Mouse (Mus musculus): Measurements from ENCODE around the gene Lgals4. TPM values are rescaled to one million over a fixed set of nuclear protein-coding genes. Genes with fewer than 3 reads are reported as not detected.

Lgals4 gene
- polyA plus RNA-seq, 1 experiment from 2014 or later = 5.4 TPM

- under 1% methylated on average over 35 of the region's 35 CpGs for WGBS
- H3K4me1 ChIP-seq = peaks cover 30% of the 10 kb centered on the region
- peak; percentile 18; the same call in 1 of the 2 replicates for ATAC-seq (ENCODE audit: insufficient number of reproducible peaks, insufficient read depth, low FRiP score, low TSS enrichment)
Measured at GRCm38 (mm10) chr7:28809401-28810089, 24.1 kb upstream of the Lgals4 start.

GRCm38 (mm10) chr7:28810107-28811066, 23.3 kb upstream of the Lgals4 start:
- Histone ChIP-seq H3K4me2 (replicated peaks) (peak overlapping the region; percentile 94), H3K9ac (peak overlapping the region; percentile 98), H3K4me3 (peak overlapping the region; percentile 86), H3K27me3 (no peaks in the 10 kb centered on the region), H3K27ac (peak overlapping the region; percentile 100), H3K9me3 (no peaks in the 10 kb centered on the region), H3K4me1 (peaks cover 36% of the 10 kb centered on the region), H3K36me3 (peaks cover 32% of the 10 kb centered on the region)
- ATAC-seq (ENCODE audit: insufficient number of reproducible peaks, insufficient read depth, low FRiP score, low TSS enrichment) = peak; percentile 87
- under 1% methylated on average over 70 of the region's 70 CpGs for WGBS

More at GRCm38 (mm10) chr7:28809401-28810089, 24.1 kb upstream of the Lgals4 start:
- no peaks in the 10 kb centered on the region for H3K27me3 ChIP-seq
- H3K4me2 ChIP-seq (replicated peaks) = peak overlapping the region; percentile 89
- peaks cover 23% of the 10 kb centered on the region for H3K36me3 ChIP-seq
- H3K27ac ChIP-seq = peak overlapping the region; percentile 100
- H3K4me3 ChIP-seq = peak overlapping the region; percentile 86
- peak overlapping the region; percentile 97 for H3K9ac ChIP-seq
- no peaks in the 10 kb centered on the region for H3K9me3 ChIP-seq

- H3K4me3 ChIP-seq = peak overlapping the region; percentile 74
- peak overlapping the region; percentile 99 for H3K27ac ChIP-seq
- peak overlapping the region; percentile 98 for H3K9ac ChIP-seq
- H3K27me3 ChIP-seq = no peaks in the 10 kb centered on the region
- under 1% methylated on average over 30 of the region's 40 CpGs for WGBS
- no peak for ATAC-seq (ENCODE audit: insufficient number of reproducible peaks, insufficient read depth, low FRiP score, low TSS enrichment)
- H3K9me3 ChIP-seq = no peaks in the 10 kb centered on the region
- peaks cover 37% of the 10 kb centered on the region for H3K4me1 ChIP-seq
- H3K4me2 ChIP-seq (replicated peaks) = peak overlapping the region; percentile 94
- H3K36me3 ChIP-seq = peaks cover 40% of the 10 kb centered on the region
Measured at GRCm38 (mm10) chr7:28811228-28811627, 22.4 kb upstream of the Lgals4 start.

- ATAC-seq (ENCODE audit: insufficient number of reproducible peaks, insufficient read depth, low FRiP score, low TSS enrichment) = no peak
- H3K4me2 ChIP-seq (replicated peaks) = peak overlapping the region; percentile 94
- no peaks in the 10 kb centered on the region for H3K9me3 ChIP-seq
- H3K9ac ChIP-seq = peak overlapping the region; percentile 98
- no peaks in the 10 kb centered on the region for H3K27me3 ChIP-seq
- peaks cover 45% of the 10 kb centered on the region for H3K36me3 ChIP-seq
- H3K4me1 ChIP-seq = peaks cover 37% of the 10 kb centered on the region
- H3K4me3 ChIP-seq = peak overlapping the region; percentile 74
- peak overlapping the region; percentile 99; the same call in 1 of the 2 replicates for H3K27ac ChIP-seq
- WGBS = 10% methylated on average over 7 of the region's 7 CpGs
Measured at GRCm38 (mm10) chr7:28811640-28812275, 21.9 kb upstream of the Lgals4 start.

GRCm38 (mm10) chr7:28812436-28812835, 21.2 kb upstream of the Lgals4 start:
- Histone ChIP-seq H3K4me1 (peaks cover 44% of the 10 kb centered on the region), H3K9ac (peak overlapping the region; percentile 98)

GRCm38 (mm10) chr7:28812949-28813348, 20.7 kb upstream of the Lgals4 start:
- 0 out of 2 replicates have a peak overlapping the region, but pooled peaks have one; percentile 18 for H3K27ac ChIP-seq
- no peak for ATAC-seq (ENCODE audit: insufficient number of reproducible peaks, insufficient read depth, low FRiP score, low TSS enrichment)
- peak overlapping the region; percentile 94 for H3K4me2 ChIP-seq (replicated peaks)
- H3K4me3 ChIP-seq = peak overlapping the region; percentile 74
- peaks cover 43% of the 10 kb centered on the region for H3K4me1 ChIP-seq
- no peaks in the 10 kb centered on the region for H3K27me3 ChIP-seq
- no peaks in the 10 kb centered on the region for H3K9me3 ChIP-seq
- WGBS = 86% methylated on average over 5 of the region's 5 CpGs
- H3K36me3 ChIP-seq = peaks cover 56% of the 10 kb centered on the region
- peak overlapping the region; percentile 98; the same call in 1 of the 2 replicates for H3K9ac ChIP-seq

More at GRCm38 (mm10) chr7:28812436-28812835, 21.2 kb upstream of the Lgals4 start:
- Histone ChIP-seq H3K36me3 (peaks cover 51% of the 10 kb centered on the region), H3K9me3 (no peaks in the 10 kb centered on the region), H3K4me2 (replicated peaks) (peak overlapping the region; percentile 94), H3K27ac (peak overlapping the region; percentile 18; the same call in 1 of the 2 replicates), H3K27me3 (no peaks in the 10 kb centered on the region), H3K4me3 (peak overlapping the region; percentile 74)
- ATAC-seq (ENCODE audit: insufficient number of reproducible peaks, insufficient read depth, low FRiP score, low TSS enrichment) = no peak
- WGBS = 73% methylated on average over 4 of the region's 4 CpGs

GRCm38 (mm10) chr7:28814306-28815034, 19.2 kb upstream of the Lgals4 start:
- Histone ChIP-seq H3K4me2 (replicated peaks) (no peak overlapping the region), H3K9ac (no peak overlapping the region), H3K9me3 (no peaks in the 10 kb centered on the region), H3K27ac (no peak overlapping the region), H3K4me1 (peaks cover 39% of the 10 kb centered on the region), H3K4me3 (no peak overlapping the region), H3K36me3 (peaks cover 70% of the 10 kb centered on the region), H3K27me3 (no peaks in the 10 kb centered on the region)
- WGBS = 89% methylated on average over 5 of the region's 5 CpGs
- ATAC-seq (ENCODE audit: insufficient number of reproducible peaks, insufficient read depth, low FRiP score, low TSS enrichment) = no peak

GRCm38 (mm10) chr7:28815230-28815629, 18.4 kb upstream of the Lgals4 start:
- no peak for ATAC-seq (ENCODE audit: insufficient number of reproducible peaks, insufficient read depth, low FRiP score, low TSS enrichment)
- H3K9ac ChIP-seq = no peak overlapping the region
- peaks cover 42% of the 10 kb centered on the region for H3K4me1 ChIP-seq
- peaks cover 78% of the 10 kb centered on the region for H3K36me3 ChIP-seq
- WGBS = 88% methylated on average over 9 of the region's 9 CpGs
- no peak overlapping the region for H3K4me3 ChIP-seq
- H3K27me3 ChIP-seq = no peaks in the 10 kb centered on the region
- no peak overlapping the region for H3K4me2 ChIP-seq (replicated peaks)
- H3K27ac ChIP-seq = no peak overlapping the region
- no peaks in the 10 kb centered on the region for H3K9me3 ChIP-seq

GRCm38 (mm10) chr7:28816201-28816600, 17.5 kb upstream of the Lgals4 start:
- Histone ChIP-seq H3K27ac (no peak overlapping the region), H3K27me3 (no peaks in the 10 kb centered on the region), H3K36me3 (peaks cover 87% of the 10 kb centered on the region), H3K4me2 (replicated peaks) (no peak overlapping the region), H3K4me3 (no peak overlapping the region), H3K9ac (0 out of 2 replicates have a peak overlapping the region, but pooled peaks have one; percentile 34), H3K9me3 (no peaks in the 10 kb centered on the region), H3K4me1 (peaks cover 42% of the 10 kb centered on the region)
- no peak for ATAC-seq (ENCODE audit: insufficient number of reproducible peaks, insufficient read depth, low FRiP score, low TSS enrichment)
- 92% methylated on average over 9 of the region's 9 CpGs for WGBS

GRCm38 (mm10) chr7:28816920-28817319, 16.7 kb upstream of the Lgals4 start:
- ATAC-seq (ENCODE audit: insufficient number of reproducible peaks, insufficient read depth, low FRiP score, low TSS enrichment) = no peak
- Histone ChIP-seq H3K4me2 (replicated peaks) (no peak overlapping the region), H3K27ac (no peak overlapping the region), H3K36me3 (peaks cover 93% of the 10 kb centered on the region), H3K27me3 (no peaks in the 10 kb centered on the region), H3K9ac (no peak overlapping the region), H3K4me1 (peaks cover 42% of the 10 kb centered on the region), H3K9me3 (no peaks in the 10 kb centered on the region), H3K4me3 (no peak overlapping the region)
- WGBS = 92% methylated on average over 10 of the region's 10 CpGs

Measured in embryonic facial prominence, embryonic 12.5 days (tissue).